Mouse (Mus musculus) limb, embryonic 11.5 days (tissue): ENCODE results near the gene Trmt44. TPM values are rescaled to one million over a fixed set of nuclear protein-coding genes. Genes with fewer than 3 reads are reported as not detected.
"Not testable (repeated sequence)": the region's sequence is repeated elsewhere in the genome, so short reads cannot be mapped to it uniquely, and the experiment has no call there.

Experiments used
- ATAC-seq: fragments of 200-750 bp; cut with Nextera tagmentation; 2 replicates; pipeline ENCODE4 v1.8.0; 2017; ENCODE audit warnings: low read depth; ENCODE audit not compliant: insufficient number of reproducible peaks, low FRiP score, low TSS enrichment
- DNase-seq: peaks from one replicate; pipeline ENCODE4 v3.0.0-alpha.2; 2015; ENCODE audit warnings: low spot score
- H3K27ac ChIP-seq: fragments of 300-500 bp; sonication (generic); replicated peaks from 2 replicates; pipeline ENCODE4 v1.5.1; 2014; ENCODE audit warnings: low read depth, mild to moderate bottlenecking, low read length
- H3K27me3 ChIP-seq: fragments of 300-500 bp; sonication (generic); 2 replicates; pipeline ENCODE4 v1.6.1; 2014; ENCODE audit warnings: mild to moderate bottlenecking, low read length, mixed read lengths; ENCODE audit not compliant: control insufficient read depth, insufficient read depth
- H3K36me3 ChIP-seq: fragments of 300-500 bp; sonication (generic); 2 replicates; pipeline ENCODE4 v1.6.1; 2014; ENCODE audit warnings: mild to moderate bottlenecking, low read length, moderate library complexity, mixed read lengths; ENCODE audit not compliant: control insufficient read depth, insufficient read depth
- H3K4me1 ChIP-seq: fragments of 300-500 bp; sonication (generic); 2 replicates; pipeline ENCODE4 v1.6.1; 2014; ENCODE audit warnings: low read length, mixed read lengths; ENCODE audit not compliant: control insufficient read depth, insufficient read depth
- H3K4me2 ChIP-seq: fragments of 300-500 bp; sonication (generic); 2 replicates; pipeline ENCODE4 v1.6.1; 2014; ENCODE audit warnings: low read depth, mild to moderate bottlenecking, moderate library complexity; ENCODE audit not compliant: severe bottlenecking
- H3K4me3 ChIP-seq: fragments of 300-500 bp; sonication (generic); 2 replicates; pipeline ENCODE4 v1.5.1; 2014; ENCODE audit warnings: low read depth, low read length
- H3K9ac ChIP-seq: fragments of 300-500 bp; sonication (generic); 2 replicates; pipeline ENCODE4 v1.6.1; 2014; ENCODE audit warnings: mild to moderate bottlenecking, low read length
- H3K9me3 ChIP-seq: fragments of 300-500 bp; sonication (generic); 2 replicates; pipeline ENCODE4 v1.6.1; 2016; ENCODE audit warnings: low read length; ENCODE audit not compliant: control insufficient read depth
- WGBS: fragments of 180-500 bp; shearing (Covaris S2); extraction: QIAGEN DNeasy Blood & Tissue Kit; methylation state at CpG from one replicate; pipeline ENCODE4 v1.1.7; 2014; 5-methylcytosine and 5-hydroxymethylcytosine counted together
- polyA plus RNA-seq: library from polyadenylated mRNA; unstranded; fragments of >200 nt; fragmentation: Nextera tagmentation; extraction: Ambion mirVana; gene quantifications from 2 replicates; pipeline ENCODE4 v1.2.1, GENCODE M21; 2014

Gene Trmt44
- polyA plus RNA-seq, 1 experiment from 2014 or later: 11.2 TPM

DNA sequence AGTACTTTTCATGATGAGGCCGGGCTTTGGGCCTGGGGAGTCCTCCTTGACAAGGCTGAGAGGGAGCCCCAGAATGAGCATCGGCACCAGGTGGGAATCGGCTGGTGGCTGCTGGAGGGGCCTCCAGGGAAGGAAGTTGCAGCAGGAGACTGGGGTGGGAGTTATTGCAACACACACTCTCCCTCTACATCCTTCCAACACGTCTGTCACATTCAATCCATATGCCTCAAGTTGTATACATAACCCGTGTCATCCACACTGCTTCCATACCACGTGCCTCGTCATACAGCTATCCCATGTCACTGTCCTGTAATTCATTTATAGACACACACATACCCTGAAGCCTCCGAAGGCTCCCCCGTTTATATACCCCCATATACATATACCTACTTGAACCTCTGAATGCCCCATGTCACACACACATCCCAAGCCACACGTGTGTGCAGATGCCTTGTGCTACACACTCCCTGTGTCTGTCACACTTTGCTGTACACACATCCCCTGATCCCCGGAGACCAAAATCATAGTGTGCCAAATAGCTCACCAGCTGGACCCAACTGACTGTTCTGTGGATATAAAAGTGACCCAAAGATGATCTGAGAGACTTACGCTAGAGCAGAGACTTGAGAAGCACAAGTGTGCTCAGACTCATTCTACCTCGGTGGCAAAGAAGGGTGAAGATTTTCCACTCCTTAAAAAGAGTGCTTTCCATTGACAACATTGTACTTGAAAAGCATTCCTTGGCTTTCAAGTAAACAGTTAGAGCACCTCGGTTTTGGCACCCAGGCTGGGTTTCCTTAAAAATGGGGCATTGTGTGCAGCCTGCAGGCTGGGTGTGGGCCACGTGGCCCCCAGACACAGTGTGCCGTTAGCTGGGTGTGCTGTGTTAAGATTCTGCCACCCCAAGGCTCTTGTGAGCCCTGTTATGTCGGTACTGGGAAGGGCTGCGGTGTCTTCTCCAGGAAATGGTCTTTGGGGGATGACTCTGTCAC lies 21.6 kb upstream of the Trmt44 start:
- H3K9ac ChIP-seq: no peak overlapping the region
- DNase-seq (no peak), ATAC-seq (no peak)
- H3K9me3 ChIP-seq: no peaks in the 10 kb centered on the region
- H3K36me3 ChIP-seq: peaks cover 6% of the 10 kb centered on the region; the same call in 1 of the 2 replicates
- H3K27ac ChIP-seq: no peak overlapping the region
- WGBS: 83% methylated on average over 18 of the region's 18 CpGs
- no peak overlapping the region for H3K4me2 ChIP-seq
- H3K4me1 ChIP-seq: no peaks in the 10 kb centered on the region
- no peak overlapping the region for H3K4me3 ChIP-seq
- H3K27me3 ChIP-seq: no peaks in the 10 kb centered on the region

DNA sequence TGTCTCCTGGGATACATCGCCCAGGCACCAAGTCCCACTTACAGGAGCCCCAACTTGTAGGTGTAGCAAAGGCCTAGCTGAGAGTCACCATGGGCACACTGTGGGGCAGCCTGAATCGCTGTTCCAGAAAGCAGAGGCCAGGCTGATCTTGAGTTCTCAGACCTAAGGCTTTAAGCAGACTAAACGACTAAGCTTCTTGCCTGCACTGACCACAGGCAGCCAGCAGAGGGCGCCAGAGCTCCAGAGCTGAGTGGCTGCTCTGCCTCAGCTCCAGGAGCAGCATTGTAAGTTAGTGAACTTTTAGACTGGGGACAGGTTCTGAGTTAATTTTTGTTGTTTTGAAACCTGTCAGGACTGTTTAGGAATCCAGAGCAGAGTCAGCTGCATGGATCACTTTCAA lies 20.8 kb upstream of the Trmt44 start:
- Histone ChIP-seq H3K27me3 (no peaks in the 10 kb centered on the region), H3K4me1 (no peaks in the 10 kb centered on the region), H3K9ac (no peak overlapping the region), H3K4me2 (no peak overlapping the region), H3K27ac (no peak overlapping the region), H3K4me3 (no peak overlapping the region), H3K36me3 (peaks cover 8% of the 10 kb centered on the region; the same call in 1 of the 2 replicates), H3K9me3 (no peaks in the 10 kb centered on the region)
- peak; percentile 90 for DNase-seq
- WGBS: 17% methylated on average over 4 of the region's 4 CpGs
- no peak for ATAC-seq

- WGBS: 89% methylated on average over 4 of the region's 4 CpGs
- ATAC-seq: no peak
- H3K36me3 ChIP-seq: peaks cover 8% of the 10 kb centered on the region; the same call in 1 of the 2 replicates
These were observed 19.9 kb upstream of the Trmt44 start for GRCm38 (mm10) chr5:35594768-35595167.

GRCm38 (mm10) chr5:35593272-35593671 lies 18.4 kb upstream of the Trmt44 start:
- no peaks in the 10 kb centered on the region for H3K27me3 ChIP-seq
- DNase-seq (no peak), ATAC-seq (no peak)
- H3K9ac ChIP-seq: no peak overlapping the region
- H3K27ac ChIP-seq: no peak overlapping the region
- 84% methylated on average over 6 of the region's 6 CpGs for WGBS
- H3K4me2 ChIP-seq: no peak overlapping the region
- H3K9me3 ChIP-seq: no peaks in the 10 kb centered on the region
- H3K4me3 ChIP-seq: no peak overlapping the region
- no peaks in the 10 kb centered on the region for H3K4me1 ChIP-seq
- H3K36me3 ChIP-seq: peaks cover 8% of the 10 kb centered on the region

More at GRCm38 (mm10) chr5:35594768-35595167, 19.9 kb upstream of the Trmt44 start:
- Histone ChIP-seq H3K27ac (no peak overlapping the region), H3K4me2 (no peak overlapping the region), H3K4me1 (no peaks in the 10 kb centered on the region), H3K27me3 (no peaks in the 10 kb centered on the region), H3K4me3 (no peak overlapping the region), H3K9ac (no peak overlapping the region), H3K9me3 (no peaks in the 10 kb centered on the region)
- no peak for DNase-seq

- H3K4me2 ChIP-seq: no peak overlapping the region
- no peak overlapping the region for H3K27ac ChIP-seq
- ATAC-seq (no peak), DNase-seq (no peak)
- WGBS: 63% methylated on average over 4 of the region's 4 CpGs
- peaks cover 8% of the 10 kb centered on the region for H3K36me3 ChIP-seq
- H3K4me1 ChIP-seq: no peaks in the 10 kb centered on the region
- H3K9me3 ChIP-seq: no peaks in the 10 kb centered on the region
- H3K27me3 ChIP-seq: no peaks in the 10 kb centered on the region
- no peak overlapping the region for H3K4me3 ChIP-seq
- H3K9ac ChIP-seq: no peak overlapping the region
These were observed 18.0 kb upstream of the Trmt44 start for GRCm38 (mm10) chr5:35592824-35593223.

DNA sequence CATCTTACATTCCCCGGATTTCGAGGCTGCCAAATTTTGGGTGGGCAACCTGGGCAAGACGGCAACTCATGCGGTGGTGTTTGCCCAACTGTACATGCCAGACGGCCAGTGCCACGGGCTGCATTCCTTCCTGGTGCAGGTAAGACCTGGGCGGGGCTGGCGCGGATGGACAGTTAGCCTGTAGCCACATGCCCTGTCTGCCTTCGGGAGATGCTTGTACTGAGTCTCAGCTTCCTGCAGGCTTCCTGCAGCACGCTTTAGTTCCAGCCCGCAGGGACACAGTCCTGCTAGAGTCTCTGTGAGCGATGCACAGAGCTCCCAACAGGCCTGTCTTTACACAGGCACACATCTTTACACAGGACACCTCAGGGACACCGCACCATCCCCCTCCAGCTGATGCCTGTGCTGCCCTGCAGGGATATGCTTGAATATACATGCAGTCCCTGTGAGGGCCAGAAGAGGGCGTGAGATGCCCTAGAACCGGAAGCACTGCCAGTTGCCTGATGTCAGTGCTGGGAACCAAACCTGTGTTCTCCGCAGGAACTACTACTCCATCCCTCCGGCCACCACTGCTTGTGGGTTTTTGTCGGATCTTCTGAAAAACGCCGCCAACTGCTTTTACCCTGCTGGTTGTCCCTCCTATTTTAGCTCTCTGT lies 17.3 kb upstream of the Trmt44 start:
- H3K36me3 ChIP-seq: peaks cover 8% of the 10 kb centered on the region

GRCm38 (mm10) chr5:35591497-35591896 lies 16.6 kb upstream of the Trmt44 start:
- 91% methylated on average over 4 of the region's 4 CpGs for WGBS
- no peak for DNase-seq
- H3K9ac ChIP-seq: no peak overlapping the region
- no peaks in the 10 kb centered on the region for H3K4me1 ChIP-seq
- no peaks in the 10 kb centered on the region for H3K27me3 ChIP-seq
- H3K4me2 ChIP-seq: no peak overlapping the region
- H3K9me3 ChIP-seq: no peaks in the 10 kb centered on the region
- no peak overlapping the region for H3K4me3 ChIP-seq
- H3K36me3 ChIP-seq: peaks cover 8% of the 10 kb centered on the region
- no peak overlapping the region for H3K27ac ChIP-seq
- ATAC-seq: no peak

More for the DNA sequence above, 17.3 kb upstream of the Trmt44 start:
- DNase-seq (no peak), ATAC-seq (no peak)
- H3K27ac ChIP-seq: no peak overlapping the region
- H3K4me2 ChIP-seq: no peak overlapping the region
- no peaks in the 10 kb centered on the region for H3K4me1 ChIP-seq
- no peak overlapping the region for H3K9ac ChIP-seq
- no peak overlapping the region for H3K4me3 ChIP-seq
- 76% methylated on average over 21 of the region's 21 CpGs for WGBS
- no peaks in the 10 kb centered on the region for H3K9me3 ChIP-seq
- no peaks in the 10 kb centered on the region for H3K27me3 ChIP-seq

DNA sequence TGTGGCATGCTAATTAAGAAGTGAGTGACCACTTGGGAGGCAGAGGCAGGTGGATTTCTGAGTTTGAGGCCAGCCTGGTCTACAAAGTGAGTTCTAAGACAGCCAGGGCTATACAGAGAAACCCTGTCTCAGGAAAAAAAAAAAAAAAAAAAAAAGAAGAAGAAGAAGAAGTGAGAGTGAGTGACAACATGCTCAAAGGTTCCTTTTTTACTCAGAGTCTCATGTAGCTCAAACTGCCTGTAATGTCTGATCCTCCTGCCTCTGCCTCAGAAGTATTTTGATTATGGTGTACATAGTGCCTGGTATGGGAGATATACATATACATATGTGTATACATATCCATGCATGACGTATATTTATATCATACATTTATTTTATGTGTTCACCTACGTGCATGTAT lies 9.4 kb upstream of the Trmt44 start:
- H3K9ac ChIP-seq, H3K27me3 ChIP-seq, ATAC-seq, H3K4me3 ChIP-seq, H3K27ac ChIP-seq, H3K4me1 ChIP-seq, H3K36me3 ChIP-seq, H3K9me3 ChIP-seq, H3K4me2 ChIP-seq, DNase-seq: not testable (repeated sequence)
- WGBS: 84% methylated on average over 2 of the region's 2 CpGs
